Mouse (Mus musculus): ENCODE results near the gene Urod.

Gene Urod

DNA sequence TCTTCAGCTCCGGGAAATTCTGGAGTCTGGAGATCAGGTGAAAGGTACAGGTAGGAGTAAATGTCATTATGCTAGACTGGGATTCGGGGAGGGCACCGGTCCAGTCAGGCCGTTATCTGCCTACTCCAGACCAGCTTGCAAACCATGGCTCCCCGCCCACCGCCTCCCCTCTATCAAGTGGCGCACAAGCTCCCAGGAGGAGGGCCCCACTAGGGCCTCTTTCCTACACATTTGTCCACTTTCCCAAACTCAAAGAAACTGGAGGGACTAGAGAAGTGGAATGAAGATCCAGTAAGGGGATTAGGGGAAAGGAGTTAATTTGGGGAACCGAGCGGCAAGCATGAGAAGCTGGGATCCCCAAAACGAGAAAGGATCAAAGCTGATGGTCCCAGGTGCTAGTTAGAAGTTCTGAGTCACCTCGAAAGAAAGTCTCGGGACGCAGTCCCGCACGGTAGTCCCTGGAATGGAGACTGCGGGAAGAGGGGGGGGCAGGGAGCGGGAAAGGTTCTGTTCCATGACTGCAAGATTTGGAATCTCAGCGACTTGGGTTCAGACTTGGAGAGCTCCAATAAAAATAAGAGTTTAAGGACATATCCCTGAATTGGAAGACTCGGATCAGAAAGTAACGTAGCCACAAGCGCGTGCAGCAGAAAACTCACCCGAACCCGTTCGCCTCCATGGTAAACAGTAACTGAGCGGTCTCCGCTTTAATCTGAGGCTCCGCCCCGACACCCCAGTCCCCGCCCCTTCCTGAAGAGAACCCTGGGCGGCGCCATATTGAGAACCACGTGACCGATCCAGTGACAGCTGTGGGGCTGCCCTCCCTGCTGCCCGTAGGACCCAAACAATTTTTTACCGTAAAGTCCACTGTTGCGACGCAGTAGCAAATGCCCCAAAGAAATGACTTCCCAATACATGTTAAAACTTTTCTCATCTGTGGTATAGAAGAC, at the start of gene Urod:
Gene Urod, minus strand, starts transcription at position 742 of the 950 bp plus-strand sequence.
- DNase-seq (ENCODE audit: low spot score), result peak; percentile 95

DNA sequence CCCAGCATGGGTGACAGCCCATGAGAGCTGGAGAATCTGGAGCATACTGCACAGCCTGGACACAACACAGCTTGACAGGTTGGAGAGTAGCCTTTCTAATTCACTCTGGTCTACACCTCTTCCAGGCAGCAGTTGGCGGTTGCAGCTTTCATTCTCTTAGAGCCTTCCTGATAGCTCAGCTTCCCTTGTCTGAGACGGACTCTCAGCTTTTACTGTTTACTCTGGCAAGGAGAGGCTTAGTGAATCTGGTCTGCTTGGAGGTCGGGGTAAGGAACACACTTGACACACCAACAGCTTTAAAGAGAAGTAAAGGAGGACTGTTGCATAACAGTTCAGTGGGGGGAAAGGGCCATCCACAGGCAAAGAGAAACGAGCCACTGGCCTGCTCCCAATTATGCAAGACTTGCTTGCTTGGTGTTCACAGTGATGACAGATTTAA, 47.1 kb upstream of the Urod start:
- DNase-seq (ENCODE audit: low spot score), result no peak

DNA sequence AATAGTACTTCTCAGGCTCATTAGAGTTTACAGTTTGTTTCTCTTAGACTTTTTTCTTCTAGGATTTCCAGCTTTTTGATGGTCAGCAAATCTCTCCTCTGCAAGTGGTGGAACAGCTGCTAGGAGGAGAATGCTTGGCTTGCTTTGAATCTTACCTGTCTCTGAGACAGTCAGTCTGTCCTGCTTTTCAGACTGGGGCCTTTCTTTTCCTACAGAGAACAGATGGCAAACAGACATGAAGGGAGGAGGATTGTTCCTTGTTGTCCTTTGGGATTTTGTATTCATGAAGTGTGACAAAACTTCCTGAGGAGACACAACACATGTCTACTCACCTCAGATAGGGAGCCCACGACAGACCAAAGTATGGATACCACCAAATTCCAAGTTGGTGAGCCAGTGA, 46.6 kb upstream of the Urod start:
- DNase-seq (ENCODE audit: low spot score), result no peak

DNA sequence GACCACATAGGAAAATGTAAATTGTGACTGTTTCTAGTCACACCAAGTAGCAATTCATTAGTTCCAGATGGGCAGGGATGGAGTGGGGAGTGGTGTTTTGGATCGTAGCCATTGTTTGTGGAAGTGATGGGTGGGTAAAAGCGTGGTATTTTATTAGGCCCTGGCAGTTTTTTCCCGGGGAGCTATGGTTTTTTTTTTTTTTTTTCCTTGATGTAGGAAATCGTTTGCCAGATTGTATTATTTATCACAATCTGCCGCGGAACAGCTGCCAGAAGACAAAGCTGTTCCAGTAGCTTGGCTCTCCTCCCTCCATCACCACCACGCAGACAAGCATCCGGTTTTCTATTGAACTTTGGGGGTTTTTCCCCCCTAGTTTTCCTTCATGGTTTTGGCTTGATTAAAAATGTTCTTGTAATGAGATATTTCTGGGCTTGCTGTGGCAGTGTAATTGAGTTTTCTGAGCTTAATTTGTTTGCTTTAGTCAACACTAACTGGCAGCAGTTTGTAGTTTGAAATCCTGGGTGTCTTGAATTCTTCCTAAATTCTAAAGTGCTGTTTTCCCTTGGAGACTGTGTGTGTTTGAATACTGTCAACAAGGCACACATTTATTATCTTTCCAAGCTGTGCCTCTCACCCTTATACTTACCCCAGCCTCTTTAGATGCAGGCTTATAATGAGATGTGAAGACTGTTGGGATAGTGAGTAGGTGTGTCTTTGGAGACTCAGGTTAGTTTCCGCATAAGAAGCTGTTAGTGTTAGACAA, 45.9 kb upstream of the Urod start:
- no peak for DNase-seq (ENCODE audit: low spot score)

DNA sequence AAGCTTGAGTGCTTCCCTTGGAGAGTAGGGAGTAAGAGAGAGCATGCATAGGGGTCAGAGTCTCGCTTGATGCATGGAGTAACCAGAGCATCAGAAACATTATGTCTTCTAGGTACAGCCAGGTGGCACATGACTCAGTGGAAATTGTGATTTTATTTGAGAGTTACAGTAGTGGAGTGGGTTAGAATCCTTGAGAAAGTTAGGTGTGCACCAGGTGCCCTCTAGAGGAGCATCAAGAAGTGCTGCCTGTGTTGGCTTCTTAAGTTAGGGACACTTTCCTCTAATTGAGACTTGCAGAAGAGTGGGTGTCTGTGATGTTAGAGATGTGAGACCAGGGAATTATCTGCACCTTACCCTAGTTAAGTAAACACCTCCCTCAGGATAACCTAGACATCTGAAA, 36.9 kb upstream of the Urod start:
- no peak for DNase-seq (ENCODE audit: low spot score)

DNA sequence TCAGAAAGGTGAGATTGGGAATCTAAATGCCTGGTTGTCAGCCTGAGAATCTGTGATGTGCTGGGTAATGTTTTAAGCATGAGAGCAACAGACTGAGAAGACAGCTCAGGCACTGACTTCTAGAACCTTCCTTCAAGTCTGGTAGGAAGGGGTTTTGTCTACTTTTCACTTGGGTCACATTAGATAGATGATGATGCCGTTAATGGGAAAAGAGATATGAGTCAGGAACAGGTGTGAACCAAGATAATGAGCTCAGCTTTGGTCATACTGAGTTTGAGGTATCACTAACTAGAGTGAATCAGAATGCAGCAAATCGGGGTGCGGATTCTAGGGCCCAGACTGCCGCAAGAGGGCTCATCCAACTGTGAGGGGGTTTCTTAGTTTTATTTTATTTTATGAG, 29.3 kb upstream of the Urod start:
- DNase-seq (ENCODE audit: low spot score), result no peak

DNA sequence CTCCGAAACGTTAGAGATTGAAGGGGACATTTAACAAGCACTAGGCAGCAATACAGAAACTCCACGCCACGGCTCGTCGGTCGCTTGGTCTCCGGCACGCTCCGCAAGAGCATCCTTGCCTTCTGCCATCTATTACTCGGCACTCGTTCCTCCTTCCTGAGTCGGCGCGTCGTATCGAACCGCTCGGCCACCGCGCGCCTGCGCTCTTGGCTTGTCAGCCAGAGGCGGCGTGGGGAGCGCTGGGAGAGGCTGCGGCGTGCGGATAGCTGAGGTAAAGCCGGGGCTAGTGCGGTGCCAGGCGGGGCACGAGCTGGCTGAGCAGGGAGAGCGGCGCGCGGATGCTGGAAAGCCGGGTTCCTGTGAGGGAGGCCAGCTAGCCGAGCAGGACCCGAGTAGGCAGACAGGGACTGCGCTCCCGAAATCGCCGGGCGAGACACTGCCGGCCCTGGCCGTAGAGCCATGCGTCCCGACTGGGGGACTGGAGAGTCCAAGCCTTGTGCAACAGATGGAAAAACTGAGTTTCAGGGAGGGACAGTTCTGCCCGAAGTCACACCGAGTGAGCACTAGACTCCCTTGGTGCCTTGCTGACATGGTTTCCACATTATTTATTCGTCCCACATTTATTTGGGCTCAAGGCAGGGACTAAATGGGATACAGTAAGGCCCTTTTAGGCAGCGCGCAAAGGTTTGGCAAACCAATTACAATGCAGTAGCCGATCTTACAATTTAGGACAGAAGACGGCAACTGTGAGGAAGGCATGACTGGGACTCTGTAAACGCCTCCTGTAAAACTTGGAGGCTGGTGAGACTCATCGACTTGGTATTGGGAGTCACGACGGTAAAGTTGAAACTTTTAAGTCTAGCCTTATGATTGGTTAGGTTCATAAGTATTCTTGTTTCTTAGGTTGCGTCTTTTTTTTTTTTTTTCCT, 25.3 kb upstream of the Urod start, which contains the start of gene Eif2b3:
Gene Eif2b3, plus strand, starts transcription at position 197 of the 929 bp plus-strand sequence.
- DNase-seq (ENCODE audit: low spot score), result peak; percentile 93

DNA sequence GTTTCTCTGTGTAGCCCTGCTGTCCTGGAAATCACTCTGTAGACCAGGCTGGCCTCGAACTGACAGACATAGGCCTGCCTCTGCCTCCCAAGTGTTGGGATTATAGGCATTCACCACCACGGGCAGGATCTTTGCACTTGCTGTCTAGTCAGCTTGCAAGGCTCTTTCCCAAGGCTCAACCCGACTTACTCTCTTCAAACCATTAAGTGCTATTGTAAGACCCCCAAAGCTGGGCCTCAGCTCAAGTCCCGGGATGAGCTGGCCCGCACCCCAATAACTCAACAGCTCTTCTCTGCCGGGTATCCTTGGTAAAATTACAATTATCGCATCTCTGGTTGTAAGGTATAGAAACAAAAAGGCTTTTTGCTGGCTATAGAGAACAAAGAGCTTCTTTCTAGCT, 24.1 kb upstream of the Urod start:
- no peak for DNase-seq (ENCODE audit: low spot score)

DNA sequence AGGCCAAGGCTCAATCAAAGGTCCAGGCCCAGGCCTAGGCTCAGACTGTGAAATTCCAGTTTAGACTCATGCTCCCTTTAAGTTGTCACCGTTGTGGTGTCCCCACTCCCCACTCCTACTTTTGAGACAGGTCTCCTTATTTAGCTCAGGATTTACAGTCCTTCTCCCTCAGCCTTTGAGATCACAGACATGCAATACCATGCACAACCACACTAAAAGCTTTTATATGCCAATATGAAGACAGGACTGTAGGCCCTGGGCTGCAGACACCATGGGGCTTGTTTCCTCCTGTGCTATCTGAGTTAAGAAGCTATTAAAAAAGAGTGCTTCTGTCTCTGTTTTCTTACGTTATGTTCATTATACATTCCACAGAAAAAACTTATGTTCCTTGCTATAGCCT, 23.5 kb upstream of the Urod start:
- DNase-seq (ENCODE audit: low spot score), result peak; percentile 10

DNA sequence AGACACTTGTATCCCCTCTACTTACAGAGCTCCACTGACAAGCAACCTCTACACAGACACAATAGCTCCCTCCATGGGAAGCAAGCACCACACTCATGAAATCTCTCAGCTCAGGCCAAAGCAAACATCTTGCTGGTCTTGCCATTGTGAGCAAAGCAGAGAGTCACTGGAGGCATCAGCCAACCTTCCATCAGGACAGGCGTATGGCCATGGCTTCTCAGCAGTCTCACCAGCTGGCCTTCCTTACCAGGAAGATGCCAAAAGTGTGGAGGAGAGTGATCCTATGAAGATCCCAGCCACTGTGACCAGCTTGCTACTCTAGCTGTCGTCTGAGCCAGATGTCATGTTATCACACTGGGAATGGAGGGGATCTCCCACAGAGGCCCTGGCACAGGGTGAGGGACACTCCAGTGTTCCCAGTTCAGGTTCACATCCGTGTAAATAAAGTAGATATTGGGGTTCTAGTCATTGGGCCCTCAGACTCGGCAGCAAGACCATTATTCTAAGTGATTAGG, 20.7 kb upstream of the Urod start:
- DNase-seq (ENCODE audit: low spot score), result no peak

DNA sequence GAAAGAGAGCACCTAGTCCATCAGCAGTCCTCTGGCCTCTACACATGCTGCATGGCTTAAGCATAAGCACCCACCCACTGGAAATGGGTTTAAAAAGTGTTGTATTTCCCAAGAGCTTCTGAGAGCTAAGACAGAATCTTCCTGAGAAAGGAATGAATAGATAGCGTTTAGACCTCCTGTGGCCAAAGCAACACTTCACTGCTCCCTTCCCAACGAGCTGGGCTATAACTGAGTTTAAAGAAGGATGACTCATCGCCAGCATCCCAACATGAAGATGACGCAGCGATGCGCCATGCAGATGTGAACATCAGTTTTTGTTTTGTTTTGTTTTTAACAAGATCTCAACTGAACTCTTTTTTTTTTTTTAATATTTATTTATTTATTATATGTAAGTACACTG, 19.4 kb upstream of the Urod start:
- DNase-seq (ENCODE audit: low spot score), result no peak

DNA sequence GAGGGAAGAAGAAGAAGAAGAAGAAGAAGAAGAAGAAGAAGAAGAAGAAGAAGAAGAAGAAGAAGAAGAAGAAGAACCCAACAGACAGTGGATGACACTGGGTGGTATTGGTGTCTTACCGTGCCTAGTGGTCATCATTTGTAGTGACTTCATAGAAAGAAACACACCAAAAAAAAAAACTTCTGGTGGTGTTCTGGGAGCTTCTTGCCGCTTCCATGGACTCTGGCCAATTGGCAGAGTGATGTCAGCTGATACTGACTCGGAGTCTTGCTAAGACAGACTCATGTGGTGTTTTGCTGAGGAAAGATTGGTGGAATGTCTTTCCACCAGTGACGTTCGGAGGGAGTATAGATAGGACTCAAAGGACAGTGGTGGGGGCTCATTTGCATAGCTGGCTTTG, 16.0 kb upstream of the Urod start:
- no peak for DNase-seq (ENCODE audit: low spot score)

DNA sequence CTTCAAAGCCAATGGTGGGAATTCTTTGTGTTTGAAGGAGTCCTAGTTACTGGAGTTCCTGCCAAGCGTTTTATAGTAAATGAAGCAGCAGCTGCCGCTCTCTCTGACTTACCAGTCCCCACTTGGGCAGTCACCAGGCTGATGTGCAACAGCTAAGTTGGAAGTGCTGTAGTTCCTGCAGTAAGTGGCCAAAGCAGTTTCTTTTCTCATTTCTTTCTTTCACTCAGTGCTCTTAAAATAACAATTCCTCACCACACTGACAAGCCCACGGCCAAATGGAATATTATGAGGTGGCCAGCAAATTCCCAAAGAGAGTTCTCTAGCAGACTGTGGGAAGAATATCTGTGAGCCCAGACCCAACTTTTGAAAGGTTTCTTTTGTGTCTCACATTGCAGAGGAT, 12.8 kb upstream of the Urod start:
- DNase-seq (ENCODE audit: low spot score), result no peak

DNA sequence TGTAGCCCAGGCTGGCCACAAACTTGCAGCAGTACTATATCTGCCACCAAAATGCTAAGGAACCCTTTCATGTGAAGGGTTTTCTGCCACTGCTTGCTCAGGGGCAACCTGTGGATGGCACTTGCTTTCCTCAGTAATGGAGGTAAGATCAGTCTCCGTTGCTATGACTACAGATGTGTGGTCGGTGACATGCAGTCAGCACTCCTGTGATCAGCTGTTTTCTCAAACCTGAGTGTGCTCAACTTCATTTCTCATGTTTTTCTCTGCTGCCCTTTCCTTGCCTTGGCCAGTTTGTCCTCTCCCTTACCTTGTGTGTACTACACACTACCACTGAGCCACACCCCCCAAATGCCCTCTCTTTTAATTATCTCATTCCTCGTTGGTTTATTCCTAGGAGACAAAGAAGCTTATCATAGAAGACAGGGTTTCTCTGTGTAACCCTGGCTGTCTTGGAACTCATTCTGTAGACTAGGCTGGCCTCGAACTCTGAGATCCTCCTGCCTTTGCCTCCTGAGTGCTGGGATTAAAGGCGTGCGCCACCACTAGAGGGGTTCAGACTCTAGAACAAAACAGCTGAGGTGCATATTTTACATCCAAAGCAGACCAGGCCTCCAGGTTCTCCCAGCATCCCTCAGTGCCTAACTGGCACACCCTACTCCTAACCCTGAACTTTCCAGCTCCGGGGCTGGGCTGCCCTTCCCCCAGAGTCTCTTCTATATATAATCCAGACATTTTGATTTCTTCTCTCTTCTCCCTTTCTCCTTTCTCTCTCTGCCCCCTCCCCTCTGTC, 11.6 kb upstream of the Urod start:
- no peak for DNase-seq (ENCODE audit: low spot score)

DNA sequence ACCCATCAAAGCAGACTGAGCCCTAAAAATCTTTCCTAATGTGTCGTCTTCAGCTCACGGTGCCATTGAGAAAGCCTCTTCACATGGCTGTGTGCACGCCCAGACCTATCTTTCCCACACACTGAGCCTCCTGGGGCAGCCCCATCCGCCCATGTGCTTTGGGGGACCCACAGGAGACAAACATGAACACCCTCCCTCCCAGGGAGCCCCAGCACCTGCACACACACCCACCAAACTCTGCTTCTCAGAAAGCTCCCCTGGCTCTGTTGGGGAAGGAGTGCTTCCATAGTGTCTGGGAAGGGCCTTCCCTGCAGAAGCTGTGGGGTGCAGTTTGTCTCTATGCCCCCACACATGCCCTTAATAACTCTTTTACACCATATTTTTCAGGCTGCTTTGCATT, 10.4 kb upstream of the Urod start:
- DNase-seq (ENCODE audit: low spot score), result no peak

DNA sequence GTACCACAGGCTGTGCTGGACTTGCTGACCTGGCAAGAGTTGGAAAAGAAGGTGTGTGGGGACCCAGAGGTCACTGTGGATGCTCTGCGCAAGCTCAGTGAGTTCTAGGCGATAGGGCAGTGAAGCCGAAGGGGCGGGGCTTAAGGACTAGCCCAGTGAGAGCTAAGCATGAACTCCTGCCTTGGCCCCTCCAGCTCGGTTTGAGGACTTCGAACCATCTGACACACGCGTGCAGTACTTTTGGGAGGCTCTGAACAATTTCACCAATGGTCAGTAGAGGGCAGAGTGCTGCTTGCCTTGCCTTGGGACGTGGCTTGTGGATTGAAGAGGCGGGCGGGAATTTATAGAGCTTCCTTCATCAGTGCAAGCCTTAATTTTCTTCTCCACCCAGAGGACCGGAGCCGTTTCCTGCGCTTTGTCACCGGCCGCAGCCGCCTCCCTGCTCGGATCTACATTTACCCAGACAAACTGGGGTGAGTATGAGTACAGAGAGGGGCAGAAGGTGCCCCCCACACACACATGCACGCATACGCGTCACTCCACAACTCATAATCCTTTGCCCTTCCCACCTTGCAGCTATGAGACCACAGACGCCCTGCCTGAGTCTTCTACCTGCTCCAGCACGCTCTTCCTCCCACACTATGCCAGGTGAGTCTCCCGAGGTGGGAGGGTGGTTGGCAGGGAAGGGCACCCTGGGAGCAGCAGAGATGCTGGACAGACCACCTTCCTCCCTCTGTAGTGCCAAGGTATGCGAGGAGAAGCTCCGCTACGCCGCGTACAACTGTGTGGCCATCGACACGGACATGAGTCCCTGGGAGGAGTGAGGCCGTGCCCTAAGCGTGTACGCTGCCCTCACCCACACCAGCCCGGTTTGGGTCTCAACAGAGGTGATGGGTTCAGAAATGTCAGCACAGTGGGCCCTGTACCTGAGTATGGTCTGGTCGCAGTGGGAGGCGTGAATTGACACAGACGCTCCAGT, 8.6 kb upstream of the Urod start:
- DNase-seq (ENCODE audit: low spot score), result no peak

DNA sequence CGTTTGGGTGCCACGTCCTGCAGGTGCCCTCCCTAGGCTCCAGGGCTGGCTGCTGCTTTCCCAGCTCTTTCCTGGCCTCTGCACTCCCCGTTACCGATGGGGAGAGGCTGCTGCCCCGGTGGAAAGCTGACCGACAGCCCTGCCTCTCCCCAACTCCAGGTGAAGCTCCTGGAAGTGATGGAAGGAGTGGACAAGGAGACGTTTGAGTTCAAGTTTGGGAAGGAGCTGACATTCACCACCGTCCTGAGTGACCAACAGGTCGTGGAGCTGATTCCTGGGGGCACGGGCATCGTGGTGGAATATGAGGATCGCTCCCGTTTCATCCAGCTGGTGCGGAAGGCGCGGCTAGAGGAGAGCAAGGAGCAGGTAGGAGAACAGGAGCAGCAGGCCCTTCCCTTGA, 7.7 kb upstream of the Urod start:
- DNase-seq (ENCODE audit: low spot score), result no peak

DNA sequence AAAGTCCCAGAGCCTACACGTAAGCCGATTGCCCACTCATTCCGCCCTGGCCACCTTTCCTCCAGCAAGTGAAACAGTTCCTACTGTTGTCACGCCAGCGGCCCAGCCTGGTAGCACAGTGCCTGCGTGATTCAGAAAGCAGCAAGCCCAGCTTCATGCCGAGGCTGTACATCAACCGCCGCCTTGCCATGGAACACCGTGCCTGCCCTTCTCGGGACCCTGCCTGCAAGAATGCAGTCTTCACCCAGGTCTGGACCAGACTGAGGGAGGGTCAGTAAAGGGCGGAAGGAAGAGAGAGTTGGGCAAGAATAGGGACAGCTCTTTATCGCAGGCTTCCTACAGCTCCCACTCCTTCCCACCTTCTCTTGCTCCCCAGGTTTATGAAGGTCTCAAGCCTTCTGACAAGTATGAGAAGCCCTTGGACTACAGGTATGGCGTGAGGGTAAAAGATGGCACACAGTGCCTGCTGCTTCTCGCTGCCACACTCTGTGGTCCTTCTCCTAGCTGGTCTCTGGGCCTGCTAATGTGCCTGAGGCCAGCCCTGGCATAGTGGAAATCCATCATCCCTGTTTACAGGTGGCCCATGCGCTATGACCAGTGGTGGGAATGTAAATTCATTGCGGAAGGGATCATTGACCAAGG, 5.4 kb upstream of the Urod start:
- DNase-seq (ENCODE audit: low spot score), result no peak

DNA sequence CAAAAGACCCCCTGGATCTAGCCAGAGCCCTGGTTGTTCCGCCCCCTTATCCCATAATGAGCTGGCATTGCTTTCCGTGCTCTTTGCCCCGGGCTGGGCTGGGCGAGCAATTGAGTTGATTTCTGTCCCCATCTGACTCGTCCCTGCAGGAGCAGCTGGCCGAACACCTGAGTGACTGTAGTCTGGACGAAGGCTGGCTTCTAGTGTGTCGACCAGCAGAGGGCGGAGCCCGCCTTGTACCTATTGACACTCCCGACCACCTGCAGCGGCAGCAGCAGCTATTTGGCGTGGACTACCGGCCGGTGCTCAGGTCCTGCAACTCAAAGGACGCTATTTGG, 1.6 kb upstream of the Urod start:
- no peak for DNase-seq (ENCODE audit: low spot score)
